Mouse (Mus musculus): ENCODE measurements around the gene Ppp2r5b. TPM values are rescaled to one million over a fixed set of nuclear protein-coding genes. Genes with fewer than 3 reads are reported as not detected.

Gene Ppp2r5b
- polyA plus RNA-seq, 1 experiment from 2014 or later = 22.1 TPM

DNA sequence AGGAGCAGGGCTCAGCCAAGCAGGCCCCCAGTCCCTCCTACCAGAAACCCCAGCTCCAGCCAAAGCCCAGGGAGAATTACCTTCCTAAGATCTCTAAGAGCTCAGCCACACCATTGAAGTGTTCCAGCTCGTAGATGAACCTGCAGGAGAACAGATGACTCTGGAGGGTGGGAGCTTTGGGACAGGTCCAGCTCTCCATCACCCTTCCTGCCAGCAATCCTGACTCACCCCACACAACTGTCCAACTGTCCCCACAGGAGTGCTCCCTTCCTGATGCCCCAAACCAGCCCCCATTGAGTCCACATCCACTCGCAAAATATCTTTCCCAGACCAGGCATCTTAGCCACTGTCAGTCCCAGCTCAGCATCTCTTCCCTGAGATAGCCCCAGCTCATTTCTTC is 4.6 kb downstream of the Ppp2r5b start:
- Histone ChIP-seq H3K9ac (ENCODE audit: low read length) (no peak overlapping the region), H3K9me3 (replicated peaks; ENCODE audit: control insufficient read depth, low read length) (no peaks in the 10 kb centered on the region), H3K27me3 (ENCODE audit: control insufficient read depth, insufficient read depth, low read length) (no peaks in the 10 kb centered on the region), H3K4me1 (ENCODE audit: control insufficient read depth, insufficient read depth, low read length) (peaks cover 12% of the 10 kb centered on the region), H3K36me3 (ENCODE audit: control insufficient read depth, insufficient read depth, low read length) (0 out of 2 replicates have a peak, but pooled peaks cover 8% of the 10 kb centered on the region), H3K4me2 (ENCODE audit: low read depth, low read length) (no peak overlapping the region), H3K4me3 (replicated peaks; ENCODE audit: low read length) (no peak overlapping the region), H3K27ac (ENCODE audit: low read length) (no peak overlapping the region)
- 85% methylated on average over 2 of the region's 2 CpGs for WGBS
- ATAC-seq (ENCODE audit: insufficient read depth, low FRiP score) = no peak

DNA sequence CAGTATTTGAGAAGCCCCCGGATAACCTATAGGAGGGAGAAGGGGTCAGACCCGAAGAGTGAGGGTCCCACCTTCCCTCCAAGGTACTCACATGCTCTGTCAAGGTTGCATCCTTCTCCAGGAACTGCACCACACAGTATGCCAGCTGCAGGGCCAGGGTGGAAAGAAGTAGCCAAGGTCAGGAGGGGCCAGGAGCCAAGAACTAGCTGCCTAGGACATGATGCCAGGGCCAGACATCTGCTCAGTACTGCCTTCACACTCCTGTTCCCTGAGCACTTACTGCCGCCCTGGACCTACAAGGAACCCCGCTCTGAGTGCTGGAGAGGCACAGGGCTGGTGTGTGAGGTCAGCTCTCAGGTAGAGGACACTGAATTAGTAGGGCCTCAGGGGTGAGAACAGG is 5.3 kb downstream of the Ppp2r5b start:
- H3K36me3 ChIP-seq (ENCODE audit: control insufficient read depth, insufficient read depth, low read length) = 0 out of 2 replicates have a peak, but pooled peaks cover 8% of the 10 kb centered on the region
- WGBS = 91% methylated on average over 4 of the region's 4 CpGs
- no peak for ATAC-seq (ENCODE audit: insufficient read depth, low FRiP score)

GRCm38 (mm10) chr19:6227864-6228263 is 7.8 kb downstream of the Ppp2r5b start:
- no peak for ATAC-seq (ENCODE audit: insufficient read depth, low FRiP score)
- Histone ChIP-seq H3K36me3 (ENCODE audit: control insufficient read depth, insufficient read depth, low read length) (0 out of 2 replicates have a peak, but pooled peaks cover 8% of the 10 kb centered on the region), H3K4me3 (replicated peaks; ENCODE audit: low read length) (no peak overlapping the region), H3K27me3 (ENCODE audit: control insufficient read depth, insufficient read depth, low read length) (no peaks in the 10 kb centered on the region), H3K9ac (ENCODE audit: low read length) (no peak overlapping the region), H3K27ac (ENCODE audit: low read length) (no peak overlapping the region), H3K4me1 (ENCODE audit: control insufficient read depth, insufficient read depth, low read length) (no peaks in the 10 kb centered on the region), H3K9me3 (replicated peaks; ENCODE audit: control insufficient read depth, low read length) (no peaks in the 10 kb centered on the region), H3K4me2 (ENCODE audit: low read depth, low read length) (no peak overlapping the region)
- WGBS = 82% methylated on average over 4 of the region's 4 CpGs

More for the DNA sequence above, 5.3 kb downstream of the Ppp2r5b start:
- no peak overlapping the region for H3K9ac ChIP-seq (ENCODE audit: low read length)
- H3K9me3 ChIP-seq (replicated peaks; ENCODE audit: control insufficient read depth, low read length) = no peaks in the 10 kb centered on the region
- peaks cover 12% of the 10 kb centered on the region for H3K4me1 ChIP-seq (ENCODE audit: control insufficient read depth, insufficient read depth, low read length)
- no peaks in the 10 kb centered on the region for H3K27me3 ChIP-seq (ENCODE audit: control insufficient read depth, insufficient read depth, low read length)
- H3K4me2 ChIP-seq (ENCODE audit: low read depth, low read length) = no peak overlapping the region
- H3K27ac ChIP-seq (ENCODE audit: low read length) = no peak overlapping the region
- no peak overlapping the region for H3K4me3 ChIP-seq (replicated peaks; ENCODE audit: low read length)

GRCm38 (mm10) chr19:6226763-6227162 is 8.9 kb downstream of the Ppp2r5b start:
- H3K9ac ChIP-seq (ENCODE audit: low read length) = no peak overlapping the region
- H3K36me3 ChIP-seq (ENCODE audit: control insufficient read depth, insufficient read depth, low read length) = 0 out of 2 replicates have a peak, but pooled peaks cover 8% of the 10 kb centered on the region
- WGBS = 88% methylated on average over 14 of the region's 14 CpGs
- H3K4me3 ChIP-seq (replicated peaks; ENCODE audit: low read length) = no peak overlapping the region
- no peak overlapping the region for H3K4me2 ChIP-seq (ENCODE audit: low read depth, low read length)
- H3K4me1 ChIP-seq (ENCODE audit: control insufficient read depth, insufficient read depth, low read length) = no peaks in the 10 kb centered on the region
- H3K27me3 ChIP-seq (ENCODE audit: control insufficient read depth, insufficient read depth, low read length) = no peaks in the 10 kb centered on the region
- no peak for ATAC-seq (ENCODE audit: insufficient read depth, low FRiP score)
- H3K27ac ChIP-seq (ENCODE audit: low read length) = no peak overlapping the region
- H3K9me3 ChIP-seq (replicated peaks; ENCODE audit: control insufficient read depth, low read length) = no peaks in the 10 kb centered on the region

DNA sequence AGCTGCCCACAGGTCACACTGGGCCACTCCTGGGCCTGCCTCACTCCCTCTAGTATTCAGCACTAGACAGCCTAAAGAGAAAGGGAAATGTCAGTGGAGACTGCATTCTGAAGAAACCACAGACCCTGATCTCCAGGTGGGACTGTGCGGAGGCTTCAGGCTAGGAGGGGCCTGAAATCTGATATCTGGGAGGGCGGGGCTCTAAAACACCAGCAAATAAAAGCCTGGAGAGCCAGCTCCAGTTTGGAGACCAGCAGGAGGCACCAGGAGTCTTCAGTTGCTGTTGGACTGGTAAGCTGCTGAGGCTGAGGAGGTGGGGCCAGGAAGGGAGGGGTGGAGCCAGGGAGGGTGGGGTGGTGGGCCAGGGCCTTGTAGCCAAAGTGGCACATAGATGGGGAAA is 9.5 kb downstream of the Ppp2r5b start, which contains the start of gene Gpha2:
Gpha2 (plus strand) TSS at position 246 of the 400 bp plus-strand sequence.
- Histone ChIP-seq H3K9ac (ENCODE audit: low read length) (no peak within 1 kb of the TSS), H3K27me3 (ENCODE audit: control insufficient read depth, insufficient read depth, low read length) (no peaks in the 10 kb centered on the region), H3K4me2 (ENCODE audit: low read depth, low read length) (no peak within 1 kb of the TSS), H3K9me3 (replicated peaks; ENCODE audit: control insufficient read depth, low read length) (no peaks in the 10 kb centered on the region), H3K27ac (ENCODE audit: low read length) (no peak within 1 kb of the TSS), H3K4me3 (replicated peaks; ENCODE audit: low read length) (no peak within 1 kb of the TSS), H3K4me1 (ENCODE audit: control insufficient read depth, insufficient read depth, low read length) (no peaks in the 10 kb centered on the region), H3K36me3 (ENCODE audit: control insufficient read depth, insufficient read depth, low read length) (0 out of 2 replicates have a peak, but pooled peaks cover 8% of the 10 kb centered on the region)
- 13% methylated on average over 2 of the region's 2 CpGs for WGBS
- ATAC-seq (ENCODE audit: insufficient read depth, low FRiP score) = no peak

- Histone ChIP-seq H3K36me3 (ENCODE audit: control insufficient read depth, insufficient read depth, low read length) (no peaks in the 10 kb centered on the region), H3K9me3 (replicated peaks; ENCODE audit: control insufficient read depth, low read length) (no peaks in the 10 kb centered on the region), H3K27ac (ENCODE audit: low read length) (no peak overlapping the region), H3K4me2 (ENCODE audit: low read depth, low read length) (no peak overlapping the region), H3K4me3 (replicated peaks; ENCODE audit: low read length) (no peak overlapping the region), H3K9ac (ENCODE audit: low read length) (no peak overlapping the region), H3K27me3 (ENCODE audit: control insufficient read depth, insufficient read depth, low read length) (no peaks in the 10 kb centered on the region), H3K4me1 (ENCODE audit: control insufficient read depth, insufficient read depth, low read length) (no peaks in the 10 kb centered on the region)
- WGBS = 54% methylated on average over 6 of the region's 6 CpGs
- ATAC-seq (ENCODE audit: insufficient read depth, low FRiP score) = no peak
Measured at GRCm38 (mm10) chr19:6218606-6219005, 17.1 kb downstream of the Ppp2r5b start.

DNA sequence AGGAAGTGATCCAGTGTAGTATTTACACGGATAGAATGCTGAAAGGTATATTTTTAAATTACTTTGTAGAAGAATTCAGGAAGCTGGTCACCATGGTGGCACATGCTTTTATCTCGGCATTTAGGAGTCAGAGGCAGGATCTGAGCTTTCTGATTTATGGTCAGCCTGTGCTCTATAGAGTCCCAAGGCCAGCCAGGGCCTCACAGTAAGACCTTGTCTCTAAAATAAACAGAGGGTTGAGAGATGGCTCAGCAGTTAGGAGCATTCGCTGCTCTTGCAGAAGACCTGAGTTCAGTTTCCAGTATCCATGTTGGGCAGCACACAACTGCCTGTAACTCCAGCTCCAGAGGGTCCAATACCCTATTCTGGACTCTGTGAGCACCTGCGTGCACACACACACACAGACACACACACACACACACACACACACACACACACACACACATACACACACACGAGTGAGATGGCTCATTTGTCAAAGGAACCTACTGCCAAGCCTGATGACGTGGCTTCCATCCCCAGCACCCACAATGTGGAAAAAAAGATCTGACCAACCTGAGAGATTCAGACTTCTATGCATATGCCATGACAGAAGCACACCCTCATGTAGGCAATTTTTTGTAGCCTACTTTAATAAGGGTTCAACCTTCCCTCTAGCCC is 19.5 kb downstream of the Ppp2r5b start:
- Histone ChIP-seq H3K4me3 (replicated peaks; ENCODE audit: low read length) (no peak overlapping the region), H3K27ac (ENCODE audit: low read length) (no peak overlapping the region), H3K36me3 (ENCODE audit: control insufficient read depth, insufficient read depth, low read length) (no peaks in the 10 kb centered on the region), H3K4me2 (ENCODE audit: low read depth, low read length) (no peak overlapping the region), H3K9ac (ENCODE audit: low read length) (no peak overlapping the region), H3K4me1 (ENCODE audit: control insufficient read depth, insufficient read depth, low read length) (no peaks in the 10 kb centered on the region), H3K27me3 (ENCODE audit: control insufficient read depth, insufficient read depth, low read length) (no peaks in the 10 kb centered on the region), H3K9me3 (replicated peaks; ENCODE audit: control insufficient read depth, low read length) (no peaks in the 10 kb centered on the region)
- 47% methylated on average over 6 of the region's 6 CpGs for WGBS
- ATAC-seq (ENCODE audit: insufficient read depth, low FRiP score) = no peak

GRCm38 (mm10) chr19:6206716-6207115 is 29.0 kb downstream of the Ppp2r5b start:
- H3K27ac ChIP-seq (ENCODE audit: low read length) = no peak overlapping the region
- H3K4me3 ChIP-seq (replicated peaks; ENCODE audit: low read length) = no peak overlapping the region
- no peaks in the 10 kb centered on the region for H3K4me1 ChIP-seq (ENCODE audit: control insufficient read depth, insufficient read depth, low read length)
- no peaks in the 10 kb centered on the region for H3K27me3 ChIP-seq (ENCODE audit: control insufficient read depth, insufficient read depth, low read length)
- H3K36me3 ChIP-seq (ENCODE audit: control insufficient read depth, insufficient read depth, low read length) = no peaks in the 10 kb centered on the region
- 72% methylated on average over 5 of the region's 5 CpGs for WGBS
- no peaks in the 10 kb centered on the region for H3K9me3 ChIP-seq (replicated peaks; ENCODE audit: control insufficient read depth, low read length)
- no peak overlapping the region for H3K9ac ChIP-seq (ENCODE audit: low read length)
- ATAC-seq (ENCODE audit: insufficient read depth, low FRiP score) = no peak
- no peak overlapping the region for H3K4me2 ChIP-seq (ENCODE audit: low read depth, low read length)

DNA sequence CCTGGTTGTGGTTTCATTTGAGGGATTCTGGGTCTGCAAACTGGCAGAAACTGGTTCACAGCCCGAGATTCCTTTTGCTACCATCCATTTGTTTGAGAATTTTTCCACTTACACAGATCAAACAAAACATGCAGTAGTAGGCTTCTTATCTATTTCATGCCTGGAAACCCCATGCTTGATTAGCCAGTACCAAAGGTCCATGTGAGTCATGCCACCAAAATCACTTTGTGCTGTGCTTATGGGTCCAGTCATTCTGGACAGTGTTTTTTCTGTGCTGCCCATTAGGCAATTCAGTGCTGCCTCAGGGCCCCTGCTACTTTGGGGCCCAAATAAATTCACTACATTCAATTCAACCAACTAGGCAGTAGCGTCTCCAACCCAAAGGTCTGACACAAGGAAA is 31.4 kb downstream of the Ppp2r5b start:
- no peak overlapping the region for H3K9ac ChIP-seq (ENCODE audit: low read length)
- no peaks in the 10 kb centered on the region for H3K36me3 ChIP-seq (ENCODE audit: control insufficient read depth, insufficient read depth, low read length)
- H3K27ac ChIP-seq (ENCODE audit: low read length) = no peak overlapping the region
- no peaks in the 10 kb centered on the region for H3K27me3 ChIP-seq (ENCODE audit: control insufficient read depth, insufficient read depth, low read length)
- ATAC-seq (ENCODE audit: insufficient read depth, low FRiP score) = no peak
- H3K4me2 ChIP-seq (ENCODE audit: low read depth, low read length) = no peak overlapping the region
- no peaks in the 10 kb centered on the region for H3K9me3 ChIP-seq (replicated peaks; ENCODE audit: control insufficient read depth, low read length)
- WGBS = 73% methylated on average over 2 of the region's 2 CpGs
- no peak overlapping the region for H3K4me3 ChIP-seq (replicated peaks; ENCODE audit: low read length)
- H3K4me1 ChIP-seq (ENCODE audit: control insufficient read depth, insufficient read depth, low read length) = no peaks in the 10 kb centered on the region

Data from stomach, embryonic 16.5 days (tissue).